Mouse (Mus musculus) thymus, postnatal 0 days (tissue): Measurements from ENCODE around the gene Olfr622. TPM values are rescaled to one million over a fixed set of nuclear protein-coding genes. Genes with fewer than 3 reads are reported as not detected.

Experiments used
- DNase-seq: peaks from one replicate; pipeline ENCODE4 v3.0.0-alpha.2; 2015; ENCODE audit warnings: low spot score
- polyA plus RNA-seq: library from polyadenylated mRNA; unstranded; fragments of >200 nt; fragmentation: Nextera tagmentation; extraction: Ambion mirVana; gene quantifications from 2 replicates; pipeline ENCODE4 v1.2.1, GENCODE M21; 2015

Gene Olfr622
- not detected in 2 replicates for polyA plus RNA-seq

- DNase-seq: no peak
These were observed at the start of gene Olfr622 for GRCm38 (mm10) chr7:103642602-103643001. TSS of gene Olfr622 (minus strand) at chr7:103642702.

GRCm38 (mm10) chr7:103682420-103682819, 39.9 kb upstream of the Olfr622 start, which contains the start of gene Olfr625-ps1:
TSS of gene Olfr625-ps1 (plus strand) at chr7:103682720.
- DNase-seq: no peak

- DNase-seq: no peak
These were observed 28.6 kb upstream of the Olfr622 start, which contains the start of gene Olfr624 for GRCm38 (mm10) chr7:103671091-103671490. TSS of gene Olfr624 (minus strand) at chr7:103671191.

- DNase-seq: no peak
These were observed 21.1 kb upstream of the Olfr622 start, which contains the start of gene Olfr623 for GRCm38 (mm10) chr7:103663598-103663997. TSS of gene Olfr623 (minus strand) at chr7:103663698.

- DNase-seq: no peak
These were observed 1.6 kb upstream of the Olfr622 start for GRCm38 (mm10) chr7:103644070-103644469.

- no peak for DNase-seq
These were observed 5.7 kb downstream of the Olfr622 start for GRCm38 (mm10) chr7:103636795-103637194.

- DNase-seq: no peak
These were observed 30.1 kb downstream of the Olfr622 start, which contains the start of gene Olfr620 for GRCm38 (mm10) chr7:103612434-103612833. TSS of gene Olfr620 (minus strand) at chr7:103612534.

GRCm38 (mm10) chr7:103607425-103607824, 35.1 kb downstream of the Olfr622 start:
- no peak for DNase-seq

- DNase-seq: no peak
These were observed 42.2 kb downstream of the Olfr622 start, which contains the start of gene Olfr619 for GRCm38 (mm10) chr7:103600275-103600674. TSS of gene Olfr619 (plus strand) at chr7:103600575.

GRCm38 (mm10) chr7:103589803-103590202, 52.7 kb downstream of the Olfr622 start, which contains the start of gene Olfr618:
TSS of gene Olfr618 (plus strand) at chr7:103590103.
- no peak for DNase-seq

Other genes starting within 250 kb of the Olfr622 start
- not detected in 2 replicates for gene Usp17lc, start 227.6 kb downstream of the Olfr622 start, polyA plus RNA-seq
- not detected in 2 replicates for gene Olfr605, start 197.3 kb downstream of the Olfr622 start, polyA plus RNA-seq
- not detected in 2 replicates for gene Olfr606, start 193.7 kb downstream of the Olfr622 start, polyA plus RNA-seq
- gene Olfr607, start 178.6 kb downstream of the Olfr622 start, polyA plus RNA-seq: not detected in 2 replicates
- not detected in 2 replicates for gene Olfr608, start 172.8 kb downstream of the Olfr622 start, polyA plus RNA-seq
- not detected in 2 replicates for gene Olfr609, start 144.6 kb downstream of the Olfr622 start, polyA plus RNA-seq
- not detected in 2 replicates for gene Olfr610, start 130.6 kb downstream of the Olfr622 start, polyA plus RNA-seq
- gene Olfr611, start 121.9 kb downstream of the Olfr622 start, polyA plus RNA-seq: not detected in 2 replicates
- gene Olfr612, start 100.0 kb downstream of the Olfr622 start, polyA plus RNA-seq: not detected in 2 replicates
- gene Olfr613, start 94.6 kb downstream of the Olfr622 start, polyA plus RNA-seq: not detected in 2 replicates
- not detected in 2 replicates for gene Olfr615, start 86.6 kb downstream of the Olfr622 start, polyA plus RNA-seq
- not detected in 2 replicates for gene Olfr616, start 73.6 kb downstream of the Olfr622 start, polyA plus RNA-seq
- not detected in 2 replicates for gene Olfr617, start 69.6 kb downstream of the Olfr622 start, polyA plus RNA-seq
- not detected in 2 replicates for gene Olfr618, start 52.6 kb downstream of the Olfr622 start, polyA plus RNA-seq
- not detected in 2 replicates for gene Olfr619, start 42.1 kb downstream of the Olfr622 start, polyA plus RNA-seq
- not detected in 2 replicates for gene Olfr620, start 30.2 kb downstream of the Olfr622 start, polyA plus RNA-seq
- not detected in 2 replicates for gene Olfr623, start 21.0 kb upstream of the Olfr622 start, polyA plus RNA-seq
- not detected in 2 replicates for gene Olfr624, start 28.5 kb upstream of the Olfr622 start, polyA plus RNA-seq
- not detected in 2 replicates for gene Olfr625-ps1, start 40.0 kb upstream of the Olfr622 start, polyA plus RNA-seq
- gene Olfr243, start 72.0 kb upstream of the Olfr622 start, polyA plus RNA-seq: not detected in 2 replicates
- gene Olfr628, start 87.7 kb upstream of the Olfr622 start, polyA plus RNA-seq: not detected in 2 replicates
- not detected in 2 replicates for gene Olfr629, start 102.2 kb upstream of the Olfr622 start, polyA plus RNA-seq
- not detected in 2 replicates for gene Olfr630, start 114.6 kb upstream of the Olfr622 start, polyA plus RNA-seq
- gene Olfr69, start 128.9 kb upstream of the Olfr622 start, polyA plus RNA-seq: not detected in 2 replicates
- gene Olfr68, start 137.0 kb upstream of the Olfr622 start, polyA plus RNA-seq: not detected in 2 replicates
- gene Olfr67, start 149.1 kb upstream of the Olfr622 start, polyA plus RNA-seq: not detected in 2 replicates
- 224 and 268 TPM in 2 replicates for gene Hbb-bt, start 171.3 kb upstream of the Olfr622 start, polyA plus RNA-seq
- gene Hbb-bs, start 185.4 kb upstream of the Olfr622 start, polyA plus RNA-seq: 1,063 and 1,204 TPM in 2 replicates
- not detected in 2 replicates for gene Hbb-bh2, start 197.8 kb upstream of the Olfr622 start, polyA plus RNA-seq
- 0.88 and 1.3 TPM in 2 replicates for gene Hbb-bh1, start 200.5 kb upstream of the Olfr622 start, polyA plus RNA-seq
- gene Hbb-y, start 210.5 kb upstream of the Olfr622 start, polyA plus RNA-seq: 2.1 and 2.6 TPM in 2 replicates
- not detected in 2 replicates for gene Olfr66, start 243.6 kb upstream of the Olfr622 start, polyA plus RNA-seq